Mouse (Mus musculus) midbrain, embryonic 10.5 days (tissue): ENCODE data around the gene Mid1. TPM values are rescaled to one million over a fixed set of nuclear protein-coding genes. Genes with fewer than 3 reads are reported as not detected.

Experiments used
- DNase-seq: peaks from one replicate; pipeline ENCODE4 v3.0.0-alpha.2; 2017; ENCODE audit warnings: low spot score
- H3K27ac ChIP-seq: fragments of 300-500 bp; sonication (generic); replicated peaks from 2 replicates; pipeline ENCODE4 v1.5.1; 2016; ENCODE audit warnings: mild to moderate bottlenecking
- H3K27me3 ChIP-seq: fragments of 300-500 bp; sonication (generic); 2 replicates; pipeline ENCODE4 v1.6.1; 2016; ENCODE audit warnings: low read depth, mild to moderate bottlenecking; ENCODE audit not compliant: poor library complexity, severe bottlenecking
- H3K36me3 ChIP-seq: fragments of 300-500 bp; sonication (generic); 2 replicates; pipeline ENCODE4 v1.6.1; 2016; ENCODE audit warnings: mild to moderate bottlenecking, moderate library complexity
- H3K4me1 ChIP-seq: fragments of 300-500 bp; sonication (generic); 2 replicates; pipeline ENCODE4 v1.6.1; 2016
- H3K4me3 ChIP-seq: fragments of 300-500 bp; sonication (generic); 2 replicates; pipeline ENCODE4 v1.5.1; 2016; ENCODE audit warnings: mild to moderate bottlenecking, moderate library complexity
- H3K9me3 ChIP-seq: fragments of 300-500 bp; sonication (generic); replicated peaks from 2 replicates; pipeline ENCODE4 v1.6.1; 2016; ENCODE audit warnings: mild to moderate bottlenecking
- WGBS: fragments of 180-500 bp; shearing (Covaris S2); methylation state at CpG from one replicate; pipeline ENCODE4 v1.1.7; 2016; 5-methylcytosine and 5-hydroxymethylcytosine counted together
- polyA plus RNA-seq: library from polyadenylated mRNA; unstranded; fragments of >200 nt; fragmentation: Nextera tagmentation; extraction: Ambion mirVana; gene quantifications from 2 replicates; pipeline ENCODE4 v1.2.1, GENCODE M21; 2016

Gene Mid1
- polyA plus RNA-seq, 1 experiment from 2014 or later: 22.4 TPM

DNA sequence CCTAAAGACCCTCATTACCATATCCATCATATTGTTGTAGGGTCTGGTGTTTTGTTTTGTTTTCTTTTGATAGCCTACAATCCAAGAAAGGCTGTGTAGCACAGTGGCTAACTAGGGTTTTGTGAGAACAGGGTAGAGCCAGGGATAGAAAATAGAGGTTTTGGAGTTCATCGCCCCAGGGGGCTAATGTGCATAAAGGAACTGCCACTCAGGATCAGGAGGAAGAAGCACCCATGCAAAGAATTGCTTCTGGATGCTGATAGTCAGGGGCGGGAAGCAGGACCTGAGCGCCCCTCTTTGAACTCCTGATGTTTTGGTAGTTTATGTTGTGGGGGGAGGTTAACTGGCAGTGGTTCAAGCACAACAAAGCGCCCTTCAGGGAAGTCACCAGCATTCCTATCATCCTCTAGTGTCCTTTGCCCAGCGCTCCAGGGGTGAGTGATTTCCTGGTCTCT is 221.1 kb downstream of the Mid1 start:
- peak overlapping the region; percentile 63 for H3K27ac ChIP-seq
- DNase-seq: peak; percentile 83

DNA sequence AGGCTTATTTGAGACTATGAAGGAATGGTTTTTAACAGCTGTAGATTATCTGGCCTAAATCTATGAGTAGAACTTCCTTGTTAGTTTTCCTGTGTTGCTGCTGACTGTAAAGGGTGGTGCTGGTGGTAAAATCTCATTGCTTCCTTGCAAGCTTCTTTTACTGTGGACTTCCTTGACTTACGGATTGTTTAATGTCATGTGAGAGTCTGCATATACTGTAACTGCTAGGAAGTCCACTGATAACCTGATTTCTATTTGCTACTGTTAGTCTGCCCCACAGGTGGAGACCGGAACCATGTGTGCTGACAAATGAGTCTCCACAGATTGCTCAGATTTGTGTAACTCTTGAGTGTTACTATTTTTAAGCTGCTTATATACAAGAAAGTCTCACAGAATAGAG is 224.9 kb downstream of the Mid1 start:
- no peaks in the 10 kb centered on the region for H3K9me3 ChIP-seq
- peaks cover 88% of the 10 kb centered on the region for H3K27me3 ChIP-seq
- H3K4me1 ChIP-seq: peaks cover 72% of the 10 kb centered on the region
- 90% methylated on average over 2 of the region's 2 CpGs for WGBS
- H3K4me3 ChIP-seq: no peak overlapping the region
- no peak for DNase-seq
- no peak overlapping the region for H3K27ac ChIP-seq
- no peaks in the 10 kb centered on the region for H3K36me3 ChIP-seq

More for the DNA sequence above, 221.1 kb downstream of the Mid1 start:
- Histone ChIP-seq H3K4me3 (peak overlapping the region; percentile 23; the same call in 1 of the 2 replicates), H3K9me3 (no peaks in the 10 kb centered on the region), H3K36me3 (no peaks in the 10 kb centered on the region), H3K4me1 (peaks cover 85% of the 10 kb centered on the region), H3K27me3 (peaks cover 86% of the 10 kb centered on the region)
- WGBS: 8% methylated on average over 5 of the region's 5 CpGs

DNA sequence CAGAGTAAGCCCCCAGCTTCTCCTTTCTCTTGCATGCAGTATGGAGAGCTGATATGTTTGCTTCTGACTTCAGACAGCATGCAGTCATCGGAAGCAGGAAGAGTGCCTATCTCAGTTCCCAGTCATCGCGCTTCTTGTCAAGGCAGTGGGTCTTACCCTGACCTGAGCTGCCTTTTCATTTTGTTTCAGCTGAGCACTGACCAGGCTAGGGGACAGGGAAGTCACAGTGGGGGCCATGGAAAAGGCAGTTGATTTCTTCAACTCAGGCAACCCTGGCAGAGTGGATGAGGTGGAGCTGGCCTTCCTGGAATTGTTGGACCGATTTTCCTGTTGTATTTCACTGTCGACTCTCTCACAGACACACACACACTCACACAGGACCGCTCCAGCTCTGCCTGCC is 230.7 kb downstream of the Mid1 start:
- H3K36me3 ChIP-seq: 0 out of 2 replicates have a peak, but pooled peaks cover 3% of the 10 kb centered on the region
- H3K4me3 ChIP-seq: no peak overlapping the region

DNA sequence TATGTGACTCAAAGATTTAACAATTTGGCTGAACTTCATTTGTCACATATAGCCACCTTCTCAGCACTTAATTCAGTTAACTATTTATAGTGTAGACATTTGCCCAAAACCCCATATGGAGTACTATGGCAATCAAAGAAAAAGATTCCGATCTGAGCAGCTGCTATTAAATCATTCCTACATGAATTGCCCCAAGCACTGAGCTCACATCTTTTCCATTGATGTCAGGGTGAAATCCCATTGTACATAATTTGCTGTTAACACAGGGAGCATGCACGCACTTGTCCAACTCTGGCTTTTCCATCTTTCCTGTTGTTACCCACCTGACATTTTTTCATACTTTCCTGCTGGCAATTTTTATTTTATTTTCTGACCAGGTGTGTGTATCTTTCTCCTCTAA is 237.5 kb downstream of the Mid1 start:
- WGBS: 70% methylated on average over 2 of the region's 2 CpGs
- H3K27me3 ChIP-seq: peaks cover 93% of the 10 kb centered on the region
- no peaks in the 10 kb centered on the region for H3K9me3 ChIP-seq
- H3K4me3 ChIP-seq: no peak overlapping the region
- H3K4me1 ChIP-seq: peaks cover 60% of the 10 kb centered on the region
- no peak overlapping the region for H3K27ac ChIP-seq
- peaks cover 9% of the 10 kb centered on the region for H3K36me3 ChIP-seq
- DNase-seq: no peak

More for the DNA sequence above, 230.7 kb downstream of the Mid1 start:
- no peak overlapping the region for H3K27ac ChIP-seq
- peaks cover 31% of the 10 kb centered on the region for H3K4me1 ChIP-seq
- no peak for DNase-seq
- H3K9me3 ChIP-seq: no peaks in the 10 kb centered on the region
- WGBS: 92% methylated on average over 6 of the region's 6 CpGs
- H3K27me3 ChIP-seq: peaks cover 88% of the 10 kb centered on the region

DNA sequence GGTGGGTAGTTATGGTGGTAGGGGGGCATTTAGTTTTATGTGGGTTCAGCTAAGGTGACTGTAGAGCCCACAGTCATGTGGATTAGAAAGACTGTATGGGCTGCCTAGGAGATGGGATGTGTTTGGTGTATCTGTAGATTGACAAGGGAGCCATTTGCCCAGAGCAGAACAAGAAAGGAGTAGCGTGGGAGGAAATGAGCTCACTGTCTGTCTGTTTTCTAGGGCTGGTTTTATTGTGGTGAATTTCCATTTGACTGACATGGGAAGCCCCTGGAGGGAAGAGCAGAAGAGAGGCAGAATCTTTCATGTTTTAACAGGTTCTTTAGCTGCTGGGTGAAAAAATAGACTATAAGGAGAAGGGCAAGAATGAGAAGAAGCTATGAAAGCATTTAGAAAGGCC is 238.4 kb downstream of the Mid1 start:
- no peak for DNase-seq
- 54% methylated on average over 1 of the region's 1 CpGs for WGBS
- Histone ChIP-seq H3K27ac (no peak overlapping the region), H3K9me3 (no peaks in the 10 kb centered on the region), H3K4me1 (peaks cover 61% of the 10 kb centered on the region), H3K36me3 (peaks cover 16% of the 10 kb centered on the region), H3K27me3 (peaks cover 91% of the 10 kb centered on the region), H3K4me3 (no peak overlapping the region)

DNA sequence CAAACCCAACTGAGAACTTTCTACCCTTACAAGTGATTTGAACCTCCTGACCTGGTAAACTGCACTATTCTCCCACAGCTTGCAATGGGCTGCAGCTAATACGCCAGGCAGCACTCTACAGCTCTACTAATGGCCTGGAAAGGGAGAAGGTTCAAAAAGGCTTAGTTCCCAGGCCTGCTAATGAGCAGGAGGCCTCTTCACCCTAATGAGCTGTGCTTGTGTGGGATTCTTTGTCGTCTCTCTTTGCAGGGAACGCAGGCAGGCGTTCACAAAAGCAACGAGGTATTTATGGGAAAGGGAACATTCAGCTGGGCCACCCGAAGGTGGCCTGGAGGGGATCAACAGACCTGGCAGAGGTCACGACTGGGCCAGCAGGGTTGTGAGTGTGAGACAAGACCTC is 240.6 kb downstream of the Mid1 start:
- Histone ChIP-seq H3K4me1 (peaks cover 57% of the 10 kb centered on the region), H3K36me3 (peaks cover 27% of the 10 kb centered on the region), H3K27ac (no peak overlapping the region), H3K4me3 (no peak overlapping the region), H3K27me3 (peaks cover 94% of the 10 kb centered on the region), H3K9me3 (no peaks in the 10 kb centered on the region)
- 25% methylated on average over 7 of the region's 7 CpGs for WGBS
- peak; percentile 19 for DNase-seq

DNA sequence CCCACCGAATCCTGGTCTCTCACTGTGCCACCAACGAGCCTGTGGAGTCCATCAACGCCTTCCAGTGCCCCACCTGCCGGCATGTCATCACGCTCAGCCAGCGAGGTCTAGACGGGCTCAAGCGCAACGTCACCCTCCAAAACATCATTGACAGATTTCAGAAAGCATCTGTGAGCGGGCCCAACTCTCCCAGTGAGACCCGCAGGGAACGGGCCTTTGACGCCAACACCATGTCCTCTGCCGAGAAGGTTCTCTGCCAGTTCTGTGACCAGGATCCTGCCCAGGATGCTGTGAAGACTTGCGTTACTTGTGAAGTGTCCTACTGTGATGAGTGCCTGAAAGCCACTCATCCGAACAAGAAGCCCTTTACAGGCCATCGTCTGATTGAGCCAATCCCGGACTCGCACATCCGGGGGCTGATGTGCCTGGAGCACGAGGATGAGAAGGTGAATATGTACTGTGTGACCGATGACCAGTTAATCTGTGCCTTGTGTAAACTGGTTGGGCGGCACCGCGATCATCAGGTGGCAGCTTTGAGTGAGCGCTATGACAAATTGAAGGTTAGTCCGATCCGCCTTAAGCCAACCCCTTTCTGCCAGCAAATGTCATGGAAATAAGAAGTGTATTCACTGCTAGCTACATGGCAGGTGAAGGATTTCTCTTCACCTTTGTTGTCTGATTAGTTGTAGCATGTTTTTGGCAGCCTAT is 242.3 kb downstream of the Mid1 start:
- Histone ChIP-seq H3K4me3 (no peak overlapping the region), H3K36me3 (peaks cover 27% of the 10 kb centered on the region), H3K9me3 (no peaks in the 10 kb centered on the region), H3K4me1 (peaks cover 42% of the 10 kb centered on the region), H3K27me3 (peaks cover 95% of the 10 kb centered on the region), H3K27ac (no peak overlapping the region)
- no peak for DNase-seq
- 83% methylated on average over 28 of the region's 28 CpGs for WGBS

DNA sequence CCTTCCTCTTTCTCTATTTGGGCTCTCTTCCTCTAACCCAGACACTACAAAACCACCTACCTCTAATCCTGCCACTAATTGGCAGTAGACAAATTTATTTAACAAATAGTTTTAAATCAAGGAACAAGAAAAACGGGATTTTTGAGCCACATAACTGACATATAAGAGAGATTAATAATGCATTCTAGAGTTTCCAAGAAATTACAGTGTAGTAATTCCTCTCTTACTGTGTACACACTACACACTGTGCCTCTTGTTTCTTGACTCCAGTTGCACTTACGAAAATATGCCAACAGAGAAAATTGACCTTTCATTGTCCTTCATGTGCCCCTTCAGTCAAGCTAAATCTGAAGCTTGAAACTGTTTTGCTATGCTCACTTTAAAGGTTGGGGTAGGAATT is 245.9 kb downstream of the Mid1 start:
- DNase-seq: no peak
- Histone ChIP-seq H3K36me3 (peaks cover 27% of the 10 kb centered on the region), H3K4me1 (peaks cover 43% of the 10 kb centered on the region), H3K27ac (no peak overlapping the region), H3K4me3 (no peak overlapping the region), H3K9me3 (no peaks in the 10 kb centered on the region), H3K27me3 (peaks cover 87% of the 10 kb centered on the region)
- 81% methylated on average over 2 of the region's 2 CpGs for WGBS

DNA sequence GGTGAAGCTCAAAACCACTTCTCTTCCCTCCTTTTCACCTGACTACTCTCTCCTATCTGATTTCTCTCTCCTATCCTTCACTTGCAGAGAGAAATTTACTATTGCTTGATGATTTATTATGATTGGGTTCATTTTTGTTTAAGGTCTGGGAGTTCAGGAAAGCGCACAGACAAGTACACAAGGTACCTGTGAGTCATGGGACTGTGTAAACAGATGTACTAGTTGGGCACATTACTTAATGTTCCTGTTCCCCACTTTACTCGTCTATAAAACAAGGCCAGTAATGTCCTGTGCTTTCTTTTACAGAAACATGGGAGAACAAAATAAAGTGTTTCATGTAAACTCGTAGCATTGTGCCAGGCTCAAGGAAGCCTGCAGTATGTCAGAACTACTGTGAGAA is 248.2 kb downstream of the Mid1 start:
- WGBS: 83% methylated on average over 3 of the region's 3 CpGs
- Histone ChIP-seq H3K27me3 (peaks cover 87% of the 10 kb centered on the region), H3K27ac (no peak overlapping the region), H3K9me3 (no peaks in the 10 kb centered on the region), H3K4me3 (no peak overlapping the region), H3K4me1 (peaks cover 56% of the 10 kb centered on the region), H3K36me3 (peaks cover 12% of the 10 kb centered on the region; the same call in 1 of the 2 replicates)
- DNase-seq: no peak

DNA sequence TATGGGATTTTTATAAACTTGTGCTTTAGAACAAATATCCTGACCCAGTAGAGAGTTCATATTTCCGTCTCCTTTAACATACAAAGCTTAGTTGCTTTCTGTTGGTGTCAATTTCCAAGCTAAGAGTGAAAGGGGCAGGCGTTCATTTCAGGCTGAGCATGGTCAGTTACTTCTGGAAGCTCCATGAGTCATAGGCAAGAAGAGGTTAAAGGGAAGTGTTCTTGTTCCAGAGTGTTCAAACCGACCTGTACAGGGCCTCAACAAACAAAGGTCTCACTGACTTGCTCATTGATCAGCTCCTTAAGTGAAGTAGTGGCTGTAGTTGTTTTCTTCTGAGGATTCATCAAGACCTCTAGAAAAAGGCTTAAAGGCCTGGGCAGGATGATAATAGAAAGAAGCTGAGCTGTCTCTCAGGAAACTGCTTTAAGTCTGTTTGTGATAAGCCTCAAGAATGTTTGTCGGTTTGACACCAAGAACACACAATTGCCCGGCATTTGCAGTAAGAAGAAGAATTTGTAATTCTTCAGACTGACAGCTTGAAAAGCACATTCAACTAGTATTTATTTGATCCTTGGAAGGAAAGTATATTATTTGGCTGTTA is 252.2 kb downstream of the Mid1 start:
- peaks cover 50% of the 10 kb centered on the region for H3K4me1 ChIP-seq
- 42% methylated on average over 5 of the region's 5 CpGs for WGBS
- peaks cover 77% of the 10 kb centered on the region for H3K27me3 ChIP-seq
- no peak overlapping the region for H3K4me3 ChIP-seq
- no peaks in the 10 kb centered on the region for H3K9me3 ChIP-seq
- no peak overlapping the region for H3K27ac ChIP-seq
- DNase-seq: no peak
- no peaks in the 10 kb centered on the region for H3K36me3 ChIP-seq

DNA sequence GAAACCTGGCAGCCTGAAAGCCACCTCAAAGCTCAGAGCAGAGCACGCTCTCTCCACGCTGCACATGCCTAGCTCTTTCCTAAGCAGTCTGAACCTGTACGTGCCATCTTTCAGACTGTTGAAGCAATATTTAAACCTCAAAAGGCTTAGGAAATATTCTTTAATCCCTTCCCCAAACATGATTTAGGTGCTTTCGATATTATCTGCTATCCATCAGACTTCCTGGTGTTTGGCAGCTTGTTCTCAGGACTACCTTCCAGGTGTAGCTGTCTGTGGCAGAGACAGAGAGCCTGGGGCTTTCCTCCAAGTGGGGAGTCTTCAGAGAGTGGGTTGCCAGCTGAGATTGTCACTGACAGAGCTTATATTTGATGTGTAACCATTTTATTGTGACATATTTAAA is 255.5 kb downstream of the Mid1 start:
- peaks cover 72% of the 10 kb centered on the region for H3K27me3 ChIP-seq
- H3K4me3 ChIP-seq: no peak overlapping the region
- no peaks in the 10 kb centered on the region for H3K9me3 ChIP-seq
- 88% methylated on average over 4 of the region's 4 CpGs for WGBS
- H3K36me3 ChIP-seq: no peaks in the 10 kb centered on the region
- H3K4me1 ChIP-seq: peaks cover 25% of the 10 kb centered on the region
- DNase-seq: no peak
- H3K27ac ChIP-seq: no peak overlapping the region

DNA sequence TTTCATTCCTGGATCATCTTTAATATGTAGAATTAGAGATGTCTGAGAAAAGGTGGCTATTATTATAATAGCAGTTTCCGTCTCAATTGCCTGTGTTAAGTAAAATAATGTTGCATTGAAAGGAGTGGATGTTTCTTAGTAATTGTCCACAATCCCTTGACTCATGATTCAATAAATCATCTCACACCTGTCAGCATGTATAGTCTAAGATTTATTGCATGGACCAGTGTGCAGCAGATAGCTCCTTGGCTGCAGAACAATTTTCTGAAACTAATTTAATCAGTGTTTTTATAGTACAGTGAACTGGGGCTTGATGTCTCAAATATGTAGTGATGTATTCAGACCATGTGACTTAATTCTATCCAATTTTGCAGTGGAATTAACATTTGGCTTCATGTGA is 265.6 kb downstream of the Mid1 start:
- 90% methylated on average over 1 of the region's 1 CpGs for WGBS
- DNase-seq: no peak
- peaks cover 49% of the 10 kb centered on the region for H3K27me3 ChIP-seq
- H3K4me3 ChIP-seq: no peak overlapping the region
- H3K27ac ChIP-seq: no peak overlapping the region
- no peaks in the 10 kb centered on the region for H3K9me3 ChIP-seq
- no peaks in the 10 kb centered on the region for H3K4me1 ChIP-seq
- H3K36me3 ChIP-seq: no peaks in the 10 kb centered on the region

DNA sequence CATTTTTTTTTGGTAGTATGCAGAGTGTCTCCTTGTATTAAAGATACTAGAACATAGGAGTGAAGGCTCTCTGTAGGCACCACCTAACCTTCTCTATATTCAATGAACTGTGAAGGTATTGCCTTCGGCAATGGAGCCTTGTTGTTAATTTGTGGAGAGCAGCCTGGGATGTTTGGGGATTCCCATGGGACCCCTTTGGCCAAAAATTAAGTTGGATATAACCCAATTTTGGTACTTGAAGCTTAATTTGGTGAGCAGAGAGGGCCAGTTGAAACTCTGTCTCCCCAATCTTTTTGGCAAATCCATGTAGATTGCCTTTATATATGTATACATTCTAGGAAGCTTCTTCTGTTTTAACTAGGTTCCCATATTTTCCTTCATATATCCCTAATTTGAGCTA is 284.3 kb downstream of the Mid1 start:
- Histone ChIP-seq H3K36me3 (peaks cover 60% of the 10 kb centered on the region), H3K9me3 (peaks cover 42% of the 10 kb centered on the region), H3K27ac (no peak overlapping the region), H3K27me3 (peaks cover 7% of the 10 kb centered on the region), H3K4me1 (no peaks in the 10 kb centered on the region), H3K4me3 (no peak overlapping the region)
- 89% methylated on average over 1 of the region's 1 CpGs for WGBS
- DNase-seq: no peak
